Comparison of ENCODE assay signal across 8 mouse cellular contexts in genomic region chr2:154614841-154615576, GRCm38 (mm10). TPM values are rescaled to one million over a fixed set of nuclear protein-coding genes. Genes with fewer than 3 reads are reported as not detected.
DNase-seq lines count a peak whose midpoint lies in the region; ATAC-seq and TF ChIP-seq lines count a peak whose summit lies in the region.

No protein-coding gene starts in this region.

- peak overlapping the region; percentile 15; the same call in 1 of the 2 replicates for H3K4me2 ChIP-seq in forebrain, embryonic 12.5 days
- 0 out of 2 replicates have a peak overlapping the region, but pooled peaks have one; percentile 14 for H3K4me2 ChIP-seq in limb, embryonic 13.5 days (replicated peaks)

- intact Hi-C loops in gastrocnemius, adult 2 months (cut with DNase I) = loop anchor here (5.0 kb wide), 2 partner anchors 63 to 203 kb away; partner anchors contain the start of gene Actl10

- H3K27ac ChIP-seq in gastrocnemius, adult 2 months = peak overlapping the region; percentile 97
- 0 out of 2 replicates have a peak overlapping the region, but pooled peaks have one; percentile 98 for H3K27ac ChIP-seq in forebrain, embryonic 12.5 days
- H3K27ac ChIP-seq in limb, embryonic 13.5 days = no peak overlapping the region

- no peaks in the 10 kb centered on the region for H3K27me3 ChIP-seq in forebrain, embryonic 12.5 days
- H3K27me3 ChIP-seq in limb, embryonic 13.5 days = no peaks in the 10 kb centered on the region

- H3K9ac ChIP-seq in forebrain, embryonic 12.5 days = no peak overlapping the region
- H3K9ac ChIP-seq in limb, embryonic 13.5 days = no peak overlapping the region

- no peak for ATAC-seq in forebrain, embryonic 12.5 days (ENCODE audit: low FRiP score)
- no peak for ATAC-seq in limb, embryonic 13.5 days (ENCODE audit: low FRiP score, low read depth)

- no peaks in the 10 kb centered on the region for H3K36me3 ChIP-seq in forebrain, embryonic 12.5 days (replicated peaks)
- H3K36me3 ChIP-seq in limb, embryonic 13.5 days = no peaks in the 10 kb centered on the region

- no peaks in the 10 kb centered on the region for H3K9me3 ChIP-seq in forebrain, embryonic 12.5 days
- H3K9me3 ChIP-seq in limb, embryonic 13.5 days = no peaks in the 10 kb centered on the region

- peak overlapping the region; percentile 61 for H3K4me3 ChIP-seq in gastrocnemius, adult 2 months
- H3K4me3 ChIP-seq in forebrain, embryonic 12.5 days (replicated peaks) = no peak overlapping the region
- H3K4me3 ChIP-seq in limb, embryonic 13.5 days = no peak overlapping the region

- no peak for DNase-seq in gastrocnemius, adult 2 months
- DNase-seq in gastrocnemius, postnatal 25 days = no peak
- DNase-seq in 416B (ENCODE audit: low read depth) = peak; percentile 47
- no peak for DNase-seq in urinary bladder, postnatal 36 days (ENCODE audit: low spot score in 2 of 2)
- no peak for DNase-seq in gastrocnemius, adult 8-10 months (ENCODE audit: low spot score in 2 of 2)
- no peak for DNase-seq in thymus, adult 18-20 months

- WGBS in forebrain, embryonic 12.5 days = 74% methylated on average over 19 of the region's 19 CpGs
- 66% methylated on average over 19 of the region's 19 CpGs for WGBS in limb, embryonic 13.5 days

- peaks cover 21% of the 10 kb centered on the region for H3K4me1 ChIP-seq in forebrain, embryonic 12.5 days
- H3K4me1 ChIP-seq in limb, embryonic 13.5 days = peaks cover 12% of the 10 kb centered on the region

- TF ChIP-seq CTCF in gastrocnemius, adult 2 months (IDR thresholded peaks at IDR 0.05) = no peak

RNA-seq across cellular contexts. Expression of gene 4930519P11Rik, which starts 1.8 kb away (rescaled TPM):
- total RNA-seq in gastrocnemius, adult 2 months (2021) = not detected
- total RNA-seq in gastrocnemius, postnatal 25 days (2021) = not detected
- not detected in 2 replicates for polyA plus RNA-seq in forebrain, embryonic 12.5 days (2016; fragmentation: Nextera tagmentation; extraction: Ambion mirVana)
- 0.43 TPM in 1 of 2 replicates, not detected in the other for polyA plus RNA-seq in limb, embryonic 13.5 days (2015; fragmentation: Nextera tagmentation; extraction: Ambion mirVana)
- not detected for total RNA-seq in gastrocnemius, adult 8-10 months (2022)

RNA-seq across cellular contexts. Expression of gene Zfp341, which starts 1.9 kb away (rescaled TPM):
- 1 to 10 TPM; 2.6 to 3.5 TPM for total RNA-seq in gastrocnemius, adult 2 months (2021)
- 1 to 10 TPM; 2.2 to 2.5 TPM for total RNA-seq in gastrocnemius, postnatal 25 days (2021)
- polyA plus RNA-seq in forebrain, embryonic 12.5 days (2016; fragmentation: Nextera tagmentation; extraction: Ambion mirVana) = 1.2 and 1.4 TPM in 2 replicates
- polyA plus RNA-seq in limb, embryonic 13.5 days (2015; fragmentation: Nextera tagmentation; extraction: Ambion mirVana) = 1.1 and 1.3 TPM in 2 replicates
- total RNA-seq in gastrocnemius, adult 8-10 months (2022) = 1 to 10 TPM; 2.4 to 3.1 (median 2.9) TPM

RNA-seq across cellular contexts. Expression of gene Pxmp4, which starts 11.5 kb away (rescaled TPM):
- total RNA-seq in gastrocnemius, adult 2 months (2021) = 10 to 100 TPM; 10.1 to 15.8 TPM
- 10 to 100 TPM; 12.6 to 14.9 TPM for total RNA-seq in gastrocnemius, postnatal 25 days (2021)
- 10.4 and 11.2 TPM in 2 replicates for polyA plus RNA-seq in forebrain, embryonic 12.5 days (2016; fragmentation: Nextera tagmentation; extraction: Ambion mirVana)
- 18.8 and 21.6 TPM in 2 replicates for polyA plus RNA-seq in limb, embryonic 13.5 days (2015; fragmentation: Nextera tagmentation; extraction: Ambion mirVana)
- total RNA-seq in gastrocnemius, adult 8-10 months (2022) = 10 to 100 TPM; 10.1 to 13.4 (median 12.2) TPM

RNA-seq across cellular contexts. Expression of gene Chmp4b, which starts 36.5 kb away (rescaled TPM):
- 100 to 1,000 TPM; 111 to 119 TPM for total RNA-seq in gastrocnemius, adult 2 months (2021)
- 100 to 1,000 TPM; 102 TPM for total RNA-seq in gastrocnemius, postnatal 25 days (2021)
- 20.9 and 21.8 TPM in 2 replicates for polyA plus RNA-seq in forebrain, embryonic 12.5 days (2016; fragmentation: Nextera tagmentation; extraction: Ambion mirVana)
- polyA plus RNA-seq in limb, embryonic 13.5 days (2015; fragmentation: Nextera tagmentation; extraction: Ambion mirVana) = 26.4 and 28.0 TPM in 2 replicates
- 100 to 1,000 TPM; 116 to 129 (median 124) TPM for total RNA-seq in gastrocnemius, adult 8-10 months (2022)

RNA-seq across cellular contexts. Expression of gene E2f1, which starts 45.3 kb away (rescaled TPM):
- under 1 TPM; 0.28 to 0.64 TPM for total RNA-seq in gastrocnemius, adult 2 months (2021)
- total RNA-seq in gastrocnemius, postnatal 25 days (2021) = 1 to 10 TPM in 1 of 2 experiments, under 1 TPM in 1; 0.87 to 1.8 TPM
- 29.8 and 33.3 TPM in 2 replicates for polyA plus RNA-seq in forebrain, embryonic 12.5 days (2016; fragmentation: Nextera tagmentation; extraction: Ambion mirVana)
- polyA plus RNA-seq in limb, embryonic 13.5 days (2015; fragmentation: Nextera tagmentation; extraction: Ambion mirVana) = 20.1 and 20.8 TPM in 2 replicates
- under 1 TPM in 3 of 4 experiments, not detected in 1; 0.13 to 0.34 (median 0.27) TPM for total RNA-seq in gastrocnemius, adult 8-10 months (2022)
